Mouse (Mus musculus) heart, postnatal 36 days (tissue): ENCODE results near the gene Dhrs1. TPM values are rescaled to one million over a fixed set of nuclear protein-coding genes. Genes with fewer than 3 reads are reported as not detected.

Experiments
- DNase-seq, 2 experiments: peaks; one replicate each; pipeline ENCODE4 v3.0.0; 2021 to 2022
- intact Hi-C: fragments of 180-260 bp; cut with DNase I; formaldehyde crosslinking; loops from one replicate; pipeline ENCODE4 v1.15.1; 2025
- total RNA-seq, 2 experiments: library from RNA; stranded (reverse); gene quantifications; 2 replicates each; pipeline ENCODE4 v1.2.3; 2021

Gene Dhrs1
- total RNA-seq = 10 to 100 TPM; 41.3 to 44.2 TPM

GRCm38 (mm10) chr14:55745180-55745860, at the start of gene Dhrs1, which contains the start of gene Nop9:
Gene Dhrs1, minus strand, starts transcription at chr14:55745690.
Gene Nop9, plus strand, starts transcription at chr14:55745693.
- intact Hi-C loops = loop anchor here (5.0 kb wide), 1 partner anchor 248 kb away; no protein-coding TSS in a partner anchor
- DNase-seq = peak; percentile 88 to 89

GRCm38 (mm10) chr14:55793946-55794345, 48.5 kb upstream of the Dhrs1 start:
- no peak for DNase-seq
- intact Hi-C loops = no loop called here

- intact Hi-C loops = no loop called here
Observed at GRCm38 (mm10) chr14:55793461-55793860, 48.0 kb upstream of the Dhrs1 start.

GRCm38 (mm10) chr14:55788256-55789050, 43.0 kb upstream of the Dhrs1 start, which contains the start of gene Ripk3:
Gene Ripk3, minus strand, starts transcription at chr14:55788865.
- intact Hi-C loops = no loop called here
- peak; percentile 48 to 60 for DNase-seq

More at GRCm38 (mm10) chr14:55793461-55793860, 48.0 kb upstream of the Dhrs1 start:
- no peak for DNase-seq

GRCm38 (mm10) chr14:55787731-55788130, 42.2 kb upstream of the Dhrs1 start:
- intact Hi-C loops = no loop called here
- no peak for DNase-seq

GRCm38 (mm10) chr14:55785195-55785594, 39.7 kb upstream of the Dhrs1 start:
- intact Hi-C loops = no loop called here
- peak in 1 of 2 experiments; percentile 2 for DNase-seq

- intact Hi-C loops = no loop called here
- peak; percentile 41 to 49 for DNase-seq
Observed at GRCm38 (mm10) chr14:55783958-55784235, 38.4 kb upstream of the Dhrs1 start, which contains the start of gene Adcy4. Gene Adcy4, minus strand, starts transcription at chr14:55784095.

GRCm38 (mm10) chr14:55783171-55783957, 37.9 kb upstream of the Dhrs1 start:
- peak; percentile 45 to 59 for DNase-seq
- intact Hi-C loops = no loop called here

- intact Hi-C loops = no loop called here
- DNase-seq = peak in 1 of 2 experiments; percentile 4
Observed at GRCm38 (mm10) chr14:55782361-55782960, 37.0 kb upstream of the Dhrs1 start.

GRCm38 (mm10) chr14:55781310-55781709, 35.8 kb upstream of the Dhrs1 start:
- peak; percentile 64 to 66 for DNase-seq

GRCm38 (mm10) chr14:55780736-55781135, 35.2 kb upstream of the Dhrs1 start:
- no peak for DNase-seq
- intact Hi-C loops = loop anchor here (1.0 to 2.0 kb wide), 3 partner anchors 43 to 138 kb away; partner anchors contain the start of gene Nfatc4

More at GRCm38 (mm10) chr14:55781310-55781709, 35.8 kb upstream of the Dhrs1 start:
- intact Hi-C loops = loop anchor here (1.0 to 2.0 kb wide), 3 partner anchors 42 to 137 kb away; partner anchors contain the start of gene Nfatc4

- no peak for DNase-seq
- intact Hi-C loops = loop anchor here (2.0 kb wide), 3 partner anchors 15 to 139 kb away; partner anchors contain the start of gene Ltb4r1
Observed at GRCm38 (mm10) chr14:55779656-55780055, 34.2 kb upstream of the Dhrs1 start.

- no peak for DNase-seq
- intact Hi-C loops = loop anchor here (2.0 kb wide), 1 partner anchor 14 kb away; the partner anchor contains the start of gene Ltb4r1
Observed at GRCm38 (mm10) chr14:55778686-55779085, 33.2 kb upstream of the Dhrs1 start.

GRCm38 (mm10) chr14:55777806-55778205, 32.3 kb upstream of the Dhrs1 start:
- no peak for DNase-seq
- intact Hi-C loops = loop anchor here (2.0 kb wide), 1 partner anchor 13 kb away; the partner anchor contains the start of gene Ltb4r1

GRCm38 (mm10) chr14:55777176-55777575, 31.7 kb upstream of the Dhrs1 start:
- no peak for DNase-seq

GRCm38 (mm10) chr14:55776711-55777110, 31.2 kb upstream of the Dhrs1 start:
- intact Hi-C loops = no loop called here
- no peak for DNase-seq

More at GRCm38 (mm10) chr14:55777176-55777575, 31.7 kb upstream of the Dhrs1 start:
- intact Hi-C loops = no loop called here

GRCm38 (mm10) chr14:55769087-55769703, 23.7 kb upstream of the Dhrs1 start:
- no peak for DNase-seq
- intact Hi-C loops = loop anchor here (5.0 kb wide), 1 partner anchor 148 kb away; no protein-coding TSS in a partner anchor

- intact Hi-C loops = loop anchor here (5.0 kb wide), 1 partner anchor 149 kb away; no protein-coding TSS in a partner anchor
- DNase-seq = no peak
Observed at GRCm38 (mm10) chr14:55768555-55768954, 23.1 kb upstream of the Dhrs1 start.
